Mouse (Mus musculus) MEL (cell line): ENCODE measurements at regions not wholly inside any gene's neighbourhood (a gene's known extent, or its start where the extent isn't known, plus 50 kb on each side); places are given as distances from the start of the nearest gene placed in this dataset.

ENCODE experiments used
- DNase-seq: peaks from one replicate; pipeline ENCODE4 v3.0.0; 2011; ENCODE audit warnings: low read depth, low spot score
- H3K27ac ChIP-seq: 2 replicates; pipeline ENCODE4 v1.5.1; 2012; ENCODE audit warnings: low read depth, mild to moderate bottlenecking, control low read depth, low read length, moderate library complexity; ENCODE audit not compliant: control insufficient read depth
- H3K27me3 ChIP-seq, 2 experiments: fragments of 150-350 bp in 1 of 2; sonication (generic) in 1 of 2; 2 replicates each; pipeline ENCODE4 v1.6.1; 2012; ENCODE audit warnings: low read length in 2 of 2, mild to moderate bottlenecking in 2 of 2, improper control_type of control experiment in 1 of 2, moderate library complexity in 1 of 2; ENCODE audit not compliant: insufficient read depth in 2 of 2, control insufficient read depth in 1 of 2
- H3K36me3 ChIP-seq, 2 experiments: 2 replicates each; pipeline ENCODE4 v1.6.1; 2012 to 2014; ENCODE audit warnings: low read length in 2 of 2, improper control_type of control experiment in 1 of 2, inconsistent platforms in 1 of 2, mild to moderate bottlenecking in 1 of 2; ENCODE audit not compliant: insufficient read depth in 2 of 2, control insufficient read depth in 1 of 2
- H3K4me1 ChIP-seq, 2 experiments: fragments of 150-350 bp in 1 of 2; sonication (generic) in 1 of 2; 2 replicates each; pipeline ENCODE4 v1.6.1; 2012; ENCODE audit warnings: low read length in 2 of 2, improper control_type of control experiment in 1 of 2, mild to moderate bottlenecking in 1 of 2; ENCODE audit not compliant: insufficient read depth in 2 of 2, control insufficient read depth in 1 of 2
- H3K4me3 ChIP-seq, 2 experiments: fragments of 150-350 bp in 1 of 2; sonication (generic) in 1 of 2; 2 replicates each; pipeline ENCODE4 v1.5.1; 2012; ENCODE audit warnings: low read depth in 2 of 2, low read length in 2 of 2, mild to moderate bottlenecking in 2 of 2, moderate library complexity in 2 of 2, control low read depth in 1 of 2, improper control_type of control experiment in 1 of 2; ENCODE audit not compliant: control insufficient read depth in 1 of 2, insufficient read depth in 1 of 2
- H3K79me2 ChIP-seq: 2 replicates; pipeline ENCODE4 v1.6.1; 2012; ENCODE audit warnings: mild to moderate bottlenecking, low read length, moderate library complexity; ENCODE audit not compliant: control insufficient read depth, poor library complexity, insufficient read depth
- H3K9ac ChIP-seq: 2 replicates; pipeline ENCODE4 v1.6.1; 2012; ENCODE audit warnings: low read depth, mild to moderate bottlenecking, control low read depth, low read length, moderate library complexity; ENCODE audit not compliant: control insufficient read depth, poor library complexity, severe bottlenecking
- H3K9me3 ChIP-seq: fragments of 150-350 bp; sonication (generic); replicated peaks from 2 replicates; pipeline ENCODE4 v1.6.1; 2012; ENCODE audit warnings: mild to moderate bottlenecking, low read length, improper control_type of control experiment, moderate library complexity; ENCODE audit not compliant: insufficient read depth
- BHLHE40 ChIP-seq: IDR thresholded peaks from 2 replicates; pipeline ENCODE4 v1.6.1; 2012; ENCODE audit warnings: low read depth, mild to moderate bottlenecking, inconsistent platforms, low read length, improper control_type of control experiment, borderline replicate concordance
- CHD1 ChIP-seq: IDR thresholded peaks from 2 replicates; pipeline ENCODE4 v1.6.1; 2012; ENCODE audit warnings: low read depth, mild to moderate bottlenecking, inconsistent platforms, low read length, improper control_type of control experiment
- CTCF ChIP-seq, 3 experiments: IDR thresholded peaks in 2 of 3; conservative IDR thresholded peaks in 1 of 3; 2 replicates each; pipeline ENCODE4 v1.5.1; 2011 to 2012; ENCODE audit warnings: low read length in 3 of 3, low read depth in 2 of 3, mild to moderate bottlenecking in 2 of 3, improper control_type of control experiment in 1 of 3, inconsistent platforms in 1 of 3, mixed read lengths in 1 of 3, moderate library complexity in 1 of 3; ENCODE audit not compliant: control insufficient read depth in 1 of 3, insufficient read depth in 1 of 3, poor library complexity in 1 of 3, severe bottlenecking in 1 of 3
- E2F4 ChIP-seq: IDR thresholded peaks from 2 replicates; pipeline ENCODE4 v1.6.1; 2011; ENCODE audit warnings: low read depth, low read length, improper control_type of control experiment, borderline replicate concordance
- ELF1 ChIP-seq: IDR thresholded peaks from 2 replicates; pipeline ENCODE4 v1.6.1; 2014; ENCODE audit warnings: low read depth, mild to moderate bottlenecking, inconsistent platforms, low read length, improper control_type of control experiment, moderate library complexity
- EP300 ChIP-seq, 2 experiments: IDR thresholded peaks; 2 replicates each; pipeline ENCODE4 v1.6.1; 2011; ENCODE audit warnings: improper control_type of control experiment in 2 of 2, low read length in 2 of 2, low read depth in 1 of 2, mild to moderate bottlenecking in 1 of 2
- KAT2A ChIP-seq: conservative IDR thresholded peaks from 2 replicates; pipeline ENCODE4 v1.6.1; 2012; ENCODE audit warnings: low read depth, low read length, improper control_type of control experiment, inconsistent platforms
- MAFK ChIP-seq: IDR thresholded peaks from 2 replicates; pipeline ENCODE4 v1.6.1; 2011; ENCODE audit warnings: low read depth, mild to moderate bottlenecking, low read length, improper control_type of control experiment, borderline replicate concordance
- MAZ ChIP-seq: IDR thresholded peaks from 2 replicates; pipeline ENCODE4 v1.6.1; 2012; ENCODE audit warnings: low read depth, mild to moderate bottlenecking, inconsistent platforms, low read length, improper control_type of control experiment
- MEF2A ChIP-seq: IDR thresholded peaks from 2 replicates; pipeline ENCODE4 v1.6.1; 2014; ENCODE audit warnings: low read depth, mild to moderate bottlenecking, inconsistent platforms, low read length, improper control_type of control experiment; ENCODE audit not compliant: poor library complexity, insufficient replicate concordance, severe bottlenecking; ENCODE audit errors: extremely low read depth
- MYC ChIP-seq: IDR thresholded peaks from 2 replicates; pipeline ENCODE4 v1.6.1; 2011; ENCODE audit warnings: low read depth, mild to moderate bottlenecking, low read length, improper control_type of control experiment, moderate library complexity
- NELFE ChIP-seq: IDR thresholded peaks from 2 replicates; pipeline ENCODE4 v1.6.1; 2011; ENCODE audit warnings: low read depth, low read length, improper control_type of control experiment
- NRF1 ChIP-seq: IDR thresholded peaks from 2 replicates; pipeline ENCODE4 v1.6.1; 2014; ENCODE audit warnings: low read depth, mild to moderate bottlenecking, inconsistent platforms, low read length, improper control_type of control experiment, moderate library complexity; ENCODE audit not compliant: poor library complexity, insufficient read depth, severe bottlenecking
- RAD21 ChIP-seq: IDR thresholded peaks from 2 replicates; pipeline ENCODE4 v1.6.1; 2011; ENCODE audit warnings: mild to moderate bottlenecking, low read depth, low read length, improper control_type of control experiment
- UBTF ChIP-seq: IDR thresholded peaks from 2 replicates; pipeline ENCODE4 v1.6.1; 2012; ENCODE audit warnings: low read depth, mild to moderate bottlenecking, inconsistent platforms, low read length, improper control_type of control experiment, moderate library complexity, borderline replicate concordance; ENCODE audit not compliant: insufficient read depth
- ZMIZ1 ChIP-seq: IDR thresholded peaks from 2 replicates; pipeline ENCODE4 v1.6.1; 2012; ENCODE audit warnings: low read depth, mild to moderate bottlenecking, inconsistent platforms, low read length, improper control_type of control experiment, moderate library complexity

DNA sequence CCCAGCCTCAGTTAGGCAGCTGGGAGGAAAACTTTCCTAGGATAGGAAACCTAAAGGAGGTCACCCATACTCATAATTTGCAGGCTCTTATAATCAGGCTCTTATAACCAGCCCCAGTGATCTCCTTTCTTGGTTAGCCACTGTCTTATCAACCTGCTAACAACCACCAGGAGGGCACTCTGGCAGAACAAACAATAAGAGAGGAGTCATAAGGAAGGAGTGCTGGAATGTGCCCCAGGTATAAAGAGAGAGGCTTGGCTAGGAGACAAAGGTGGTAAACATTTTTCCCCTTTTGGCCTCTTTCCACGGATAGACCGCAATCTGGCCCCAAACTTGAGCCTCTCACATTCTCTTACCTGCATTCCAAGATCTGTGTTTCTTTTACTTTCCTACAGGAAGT lies 189.4 kb upstream of the Acvr2a start:
- H3K9ac ChIP-seq, result no peak overlapping the region
- H3K36me3 ChIP-seq, result peaks cover 0 to 2% of the 10 kb centered on the region in 2 experiments; a peak in 1 of 4 replicates
- H3K4me1 ChIP-seq, result no peaks in the 10 kb centered on the region; a peak in 1 of 4 replicates
- DNase-seq, result no peak
- H3K27me3 ChIP-seq, result no peaks in the 10 kb centered on the region; a peak in 1 of 4 replicates
- no peaks in the 10 kb centered on the region for H3K9me3 ChIP-seq
- TF ChIP-seq CHD1, result no peak
- no peak for TF ChIP-seq E2F4
- no peak for TF ChIP-seq KAT2A
- no peak for TF ChIP-seq CTCF (IDR thresholded peaks at IDR 0.05 in 2 of 3, conservative IDR thresholded peaks at IDR 0.05 in 1 of 3; ENCODE audit: control insufficient read depth in 1 of 3, insufficient read depth in 1 of 3, low read depth in 2 of 3, low read length in 3 of 3, poor library complexity in 1 of 3, severe bottlenecking in 1 of 3)
- TF ChIP-seq MYC, result no peak
- no peak for TF ChIP-seq MEF2A
- TF ChIP-seq MAZ, result no peak
- no peak for TF ChIP-seq RAD21
- H3K79me2 ChIP-seq, result no peaks in the 10 kb centered on the region
- no peak overlapping the region for H3K27ac ChIP-seq
- H3K4me3 ChIP-seq, result no peak overlapping the region

DNA sequence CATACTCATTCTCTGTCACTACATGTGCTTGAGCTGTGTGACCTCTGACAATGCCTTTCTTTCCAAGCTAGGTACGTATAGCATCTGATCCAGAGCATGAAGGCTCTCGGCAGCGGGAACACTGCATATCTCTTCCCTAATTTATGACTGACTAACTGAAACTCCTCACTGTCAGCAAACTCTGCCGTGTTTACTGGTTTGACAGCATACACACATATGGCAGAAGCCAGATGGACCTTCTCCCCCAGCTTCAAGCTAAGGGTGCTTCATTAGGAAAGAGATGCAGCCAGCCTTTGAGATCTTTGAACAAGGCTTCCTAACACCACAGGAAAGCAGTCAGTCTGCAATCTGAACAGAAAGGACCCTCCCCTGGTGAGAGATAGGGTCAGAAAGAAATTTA lies 186.9 kb upstream of the Acvr2a start:
- no peaks in the 10 kb centered on the region for H3K4me1 ChIP-seq
- DNase-seq, result no peak
- H3K9me3 ChIP-seq, result no peaks in the 10 kb centered on the region
- no peaks in the 10 kb centered on the region; a peak in 1 of 4 replicates for H3K27me3 ChIP-seq
- no peak overlapping the region for H3K4me3 ChIP-seq
- no peak overlapping the region for H3K27ac ChIP-seq
- H3K9ac ChIP-seq, result no peak overlapping the region
- no peaks in the 10 kb centered on the region for H3K36me3 ChIP-seq
- no peaks in the 10 kb centered on the region for H3K79me2 ChIP-seq
- TF ChIP-seq UBTF, result no peak
- no peak for TF ChIP-seq NELFE

DNA sequence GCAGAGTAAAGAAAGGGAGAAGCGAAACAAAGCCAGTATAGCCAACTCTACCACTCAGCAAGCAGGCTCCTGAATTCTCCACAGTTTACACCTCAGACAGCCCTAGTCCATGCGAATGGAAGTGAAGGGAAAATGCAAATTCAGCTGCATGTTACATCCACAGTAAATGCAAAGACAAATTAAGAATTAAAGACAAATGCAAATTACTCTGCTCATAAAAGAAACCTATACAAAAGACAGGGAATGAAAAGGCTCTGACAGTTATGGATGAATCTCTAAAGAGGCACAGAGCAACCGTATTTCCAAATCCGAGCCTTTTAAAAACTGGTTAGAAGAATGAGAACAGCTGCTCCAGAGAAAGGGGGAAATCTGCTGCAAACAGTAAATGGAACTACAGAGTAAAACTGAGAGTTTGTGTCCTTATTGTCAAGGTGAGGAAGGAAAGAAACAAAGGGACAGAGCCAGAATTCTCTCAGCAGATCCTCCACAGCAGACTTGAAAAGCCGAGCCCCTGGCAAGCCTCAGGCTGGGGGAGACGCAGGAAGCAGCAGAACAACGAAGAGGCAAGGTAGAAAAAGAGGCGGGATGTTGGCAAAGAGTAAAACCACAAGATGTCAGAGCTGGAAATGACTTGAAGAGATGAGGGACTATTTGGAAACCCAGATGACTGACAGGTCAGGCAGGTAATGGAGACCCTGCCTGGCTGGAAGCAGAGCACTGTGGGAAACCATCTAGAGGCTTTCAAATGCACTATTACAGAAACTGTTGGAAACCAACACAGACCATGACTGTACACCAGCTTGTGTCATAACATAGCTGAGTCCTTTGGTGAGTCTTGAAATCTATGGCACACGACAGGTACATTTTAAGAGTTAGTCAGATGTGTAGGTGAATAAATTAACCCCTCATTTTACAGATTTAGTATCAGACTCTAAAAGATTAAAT lies 184.5 kb upstream of the Acvr2a start:
- Histone ChIP-seq H3K4me1 (no peaks in the 10 kb centered on the region), H3K4me3 (no peak overlapping the region), H3K36me3 (no peaks in the 10 kb centered on the region), H3K27me3 (no peaks in the 10 kb centered on the region; a peak in 1 of 4 replicates), H3K27ac (no peak overlapping the region), H3K9me3 (no peaks in the 10 kb centered on the region), H3K9ac (no peak overlapping the region), H3K79me2 (no peaks in the 10 kb centered on the region)
- TF ChIP-seq CHD1 (no peak), ZMIZ1 (no peak), EP300 (IDR thresholded peaks at IDR 0.05; ENCODE audit: low read depth in 1 of 2, low read length in 2 of 2) (no peak), BHLHE40 (no peak), MAFK (no peak), ELF1 (no peak), NRF1 (no peak)
- DNase-seq, result no peak
